Mouse (Mus musculus) heart, postnatal 0 days (tissue): Measurements from ENCODE around the gene Syn3.

ENCODE experiments used
- CTCF ChIP-seq: IDR thresholded peaks from 2 replicates; pipeline ENCODE4 v1.5.1; 2016; ENCODE audit warnings: antibody characterized with exemption, control low read depth, low read depth
- EP300 ChIP-seq: IDR thresholded peaks from 2 replicates; pipeline ENCODE4 v1.6.1; 2016; ENCODE audit warnings: antibody characterized with exemption, low read depth

GRCm38 (mm10) chr10:86374061-86374460 lies 124.6 kb downstream of the Syn3 start:
- no peak for TF ChIP-seq EP300
- TF ChIP-seq CTCF = no peak
